Mouse (Mus musculus): ENCODE data around the gene Chst14. TPM values are rescaled to one million over a fixed set of nuclear protein-coding genes. Genes with fewer than 3 reads are reported as not detected.
A peak's percentile ranks its signal among the peaks of the same experiment; 100 is the strongest.

Gene Chst14
- 13.8 and 14.5 TPM in 2 replicates for polyA plus RNA-seq (2016; fragmentation: Nextera tagmentation; extraction: Ambion mirVana)

DNA sequence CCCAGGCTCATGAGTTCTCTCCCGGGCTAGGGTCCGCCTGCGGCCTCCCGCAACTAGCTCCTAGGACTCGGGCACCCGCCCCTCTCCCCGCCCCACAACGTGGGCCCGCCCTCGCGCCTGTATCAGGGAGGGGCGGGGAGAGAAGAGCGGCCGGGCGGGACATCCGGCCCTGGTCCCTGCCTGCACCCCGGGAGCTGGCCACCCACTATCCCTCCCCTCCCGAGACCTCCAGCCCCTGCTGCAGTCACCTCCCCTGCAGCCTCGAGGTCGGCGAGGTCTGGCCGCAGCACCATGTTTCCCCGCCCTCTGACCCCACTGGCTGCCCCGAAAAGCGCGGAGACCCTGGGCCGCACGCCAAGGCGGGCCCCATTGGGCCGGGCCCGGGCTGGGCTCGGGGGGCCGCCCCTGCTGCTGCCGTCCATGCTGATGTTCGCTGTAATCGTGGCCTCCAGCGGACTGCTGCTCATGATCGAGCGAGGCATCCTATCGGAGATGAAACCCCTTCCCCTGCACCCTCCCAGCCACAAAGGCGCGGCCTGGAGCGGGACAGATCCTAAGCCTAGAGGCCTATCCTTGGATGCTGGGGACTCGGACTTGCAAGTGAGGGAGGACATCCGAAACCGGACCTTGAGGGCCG lies at the start of gene Chst14:
Chst14 (plus strand) TSS at position 136 of the 637 bp plus-strand sequence.
- Histone ChIP-seq H3K27me3 (ENCODE audit: poor library complexity, severe bottlenecking) (peaks cover 18% of the 10 kb centered on the region; the same call in 1 of the 2 replicates), H3K36me3 (replicated peaks) (peaks cover 36% of the 10 kb centered on the region), H3K27ac (peak within 1 kb of the TSS; percentile 90), H3K4me3 (peak within 1 kb of the TSS; percentile 79), H3K4me1 (peaks cover 48% of the 10 kb centered on the region), H3K9me3 (no peaks in the 10 kb centered on the region)
- peak; percentile 68 for DNase-seq (ENCODE audit: extremely low spot score, low spot score)
- under 1% methylated on average over 46 of the region's 47 CpGs for WGBS

DNA sequence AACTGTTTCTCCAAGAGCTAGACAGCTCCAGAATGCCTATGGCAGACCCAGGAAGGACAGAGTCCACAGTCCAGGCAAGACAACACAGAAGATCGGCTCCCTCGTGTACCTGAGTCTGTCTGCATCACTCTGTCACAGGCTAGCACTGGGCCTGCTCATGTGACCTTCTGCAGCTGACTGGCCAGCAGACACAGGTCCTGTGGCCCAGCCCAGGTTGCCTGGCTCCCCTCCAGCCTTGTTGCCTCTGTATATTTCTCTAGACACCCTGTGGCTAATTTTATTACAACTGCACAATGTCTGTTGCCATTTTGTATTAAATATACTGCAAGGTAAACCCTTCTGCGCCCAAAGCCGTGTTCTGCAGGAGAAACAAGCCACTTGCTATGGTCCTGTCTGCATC lies 45.3 kb upstream of the Chst14 start:
- Histone ChIP-seq H3K4me1 (peaks cover 15% of the 10 kb centered on the region), H3K27me3 (ENCODE audit: poor library complexity, severe bottlenecking) (peaks cover 34% of the 10 kb centered on the region), H3K27ac (no peak overlapping the region), H3K4me3 (no peak overlapping the region), H3K36me3 (replicated peaks) (peaks cover 28% of the 10 kb centered on the region), H3K9me3 (no peaks in the 10 kb centered on the region)
- no peak for DNase-seq (ENCODE audit: extremely low spot score, low spot score)
- WGBS, result 90% methylated on average over 4 of the region's 4 CpGs

DNA sequence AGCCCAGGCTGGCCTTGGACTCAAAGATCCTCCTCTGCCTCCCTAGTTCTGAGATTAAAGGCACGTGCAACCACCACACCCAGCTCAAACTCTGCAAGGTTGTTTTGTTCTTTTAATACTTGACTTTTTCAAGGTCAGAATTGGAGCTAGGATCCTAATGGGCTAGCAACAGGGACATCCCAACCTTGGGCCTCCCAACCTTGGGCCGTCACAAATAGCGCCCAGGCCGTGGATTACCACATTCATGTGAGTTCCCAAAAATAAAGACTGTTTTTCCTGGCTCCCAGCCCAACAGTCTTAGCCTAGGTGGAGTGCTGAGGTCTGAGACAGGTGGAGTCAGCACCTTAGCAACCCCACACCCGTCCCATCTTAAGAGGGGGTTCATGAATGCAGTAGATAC lies 44.3 kb upstream of the Chst14 start:
- WGBS, result 86% methylated on average over 5 of the region's 5 CpGs
- Histone ChIP-seq H3K4me3 (no peak overlapping the region), H3K36me3 (replicated peaks) (peaks cover 19% of the 10 kb centered on the region), H3K4me1 (peaks cover 15% of the 10 kb centered on the region), H3K27ac (no peak overlapping the region), H3K27me3 (ENCODE audit: poor library complexity, severe bottlenecking) (peaks cover 42% of the 10 kb centered on the region), H3K9me3 (no peaks in the 10 kb centered on the region)
- DNase-seq (ENCODE audit: extremely low spot score, low spot score), result no peak

DNA sequence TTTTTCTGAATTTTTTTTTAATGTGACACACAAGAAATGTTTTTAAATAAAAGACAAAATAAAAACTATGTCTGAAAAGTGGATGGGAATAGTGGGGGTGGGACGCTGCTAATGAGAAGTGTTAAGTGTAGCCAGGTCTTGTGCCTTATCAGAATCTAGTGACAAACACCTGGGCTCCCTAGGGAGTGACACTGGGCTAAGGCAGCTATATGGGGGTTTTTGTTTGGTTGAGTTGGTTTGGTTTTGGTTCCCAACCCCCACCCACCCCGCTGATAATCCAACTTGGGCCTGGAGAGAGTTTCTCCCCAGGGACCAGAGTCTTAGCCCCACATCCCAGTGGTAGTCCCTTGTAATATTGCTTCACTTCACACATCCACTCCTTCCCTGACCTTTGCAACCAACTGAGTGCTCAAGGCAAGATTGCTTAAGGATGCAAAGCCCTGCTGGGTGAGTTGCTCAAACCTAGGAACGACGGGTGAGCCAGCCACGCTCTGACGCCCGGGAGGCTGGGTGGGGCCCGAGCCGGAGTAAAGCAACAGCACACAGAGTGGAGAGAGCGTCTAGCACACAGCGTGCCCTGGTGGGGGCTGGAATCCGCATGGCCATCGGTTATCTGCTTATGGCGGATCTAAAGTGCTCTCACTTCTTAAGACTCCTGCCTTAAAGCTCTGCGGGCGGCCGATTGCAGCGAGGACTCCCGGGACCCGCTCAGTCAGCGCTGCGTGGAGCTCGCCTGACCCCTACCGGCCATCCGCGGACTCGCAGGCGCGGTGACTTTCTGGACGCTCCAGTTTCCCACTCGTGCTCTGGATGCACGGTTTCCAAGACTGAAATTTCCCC lies 43.2 kb upstream of the Chst14 start:
- Histone ChIP-seq H3K27ac (peak overlapping the region; percentile 73), H3K9me3 (no peaks in the 10 kb centered on the region), H3K4me3 (peak overlapping the region; percentile 55), H3K27me3 (ENCODE audit: poor library complexity, severe bottlenecking) (peaks cover 53% of the 10 kb centered on the region), H3K4me1 (peaks cover 20% of the 10 kb centered on the region), H3K36me3 (replicated peaks) (peaks cover 8% of the 10 kb centered on the region)
- 2% methylated on average over 32 of the region's 32 CpGs for WGBS
- DNase-seq (ENCODE audit: extremely low spot score, low spot score), result peak; percentile 81

DNA sequence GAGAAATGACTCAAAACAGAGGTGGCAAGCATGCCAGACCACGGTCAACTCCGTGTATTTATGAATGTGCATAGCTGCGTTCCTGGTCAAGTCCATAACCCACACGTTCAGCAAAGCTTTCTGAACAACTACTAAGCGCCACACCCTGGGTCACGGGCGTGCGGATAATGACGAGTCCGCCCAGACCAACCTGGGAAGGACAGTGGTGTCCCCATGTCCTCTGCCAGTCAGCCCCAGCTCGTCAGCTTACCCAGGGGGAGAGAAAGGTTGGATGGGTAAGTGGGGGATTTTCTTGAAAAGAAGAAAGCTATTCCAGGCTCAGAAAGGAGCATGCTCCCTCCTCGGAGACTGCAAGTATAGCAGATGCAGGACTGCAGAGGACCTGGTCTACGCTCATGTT lies 38.9 kb upstream of the Chst14 start:
- 0 out of 2 replicates have a peak overlapping the region, but pooled peaks have one; percentile 35 for H3K27ac ChIP-seq
- 72% methylated on average over 13 of the region's 13 CpGs for WGBS
- H3K27me3 ChIP-seq (ENCODE audit: poor library complexity, severe bottlenecking), result peaks cover 80% of the 10 kb centered on the region
- no peak overlapping the region for H3K4me3 ChIP-seq
- H3K36me3 ChIP-seq (replicated peaks), result no peaks in the 10 kb centered on the region
- no peak for DNase-seq (ENCODE audit: extremely low spot score, low spot score)
- peaks cover 20% of the 10 kb centered on the region for H3K4me1 ChIP-seq
- no peaks in the 10 kb centered on the region for H3K9me3 ChIP-seq

DNA sequence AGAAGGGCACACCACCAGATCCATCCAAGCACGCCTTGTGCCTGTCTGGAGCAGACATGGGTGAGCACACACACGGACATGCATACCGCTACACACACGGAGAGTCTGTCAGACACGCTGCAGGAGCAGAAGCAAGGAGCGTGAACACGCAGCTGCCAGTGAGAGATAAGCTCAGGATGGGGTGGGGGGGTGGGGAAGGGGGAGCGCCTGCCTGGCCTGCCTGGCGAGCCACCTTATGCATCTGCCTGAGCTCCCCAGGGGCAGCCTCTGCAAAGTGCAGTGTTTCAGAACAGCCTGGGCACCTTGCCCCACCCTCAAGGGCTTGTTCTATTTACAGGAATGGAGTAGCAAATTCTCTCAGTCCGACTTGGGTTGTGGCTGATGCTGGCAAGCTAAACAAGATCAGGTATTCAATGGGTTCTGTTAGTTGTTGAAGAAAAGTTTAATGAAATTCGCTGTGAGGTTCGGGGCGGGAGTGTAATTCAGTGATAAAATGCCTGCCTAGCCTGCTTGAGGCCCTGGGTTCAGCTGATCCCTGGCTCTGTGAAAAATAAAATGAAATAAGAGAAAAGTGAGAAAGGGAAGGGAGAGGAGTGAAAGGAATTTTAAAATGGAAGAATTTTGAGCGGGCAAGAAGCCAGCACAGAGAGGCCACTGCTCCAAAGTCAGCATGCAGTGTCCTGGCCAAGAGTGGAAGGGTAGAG lies 38.3 kb upstream of the Chst14 start:
- WGBS, result 36% methylated on average over 14 of the region's 14 CpGs
- Histone ChIP-seq H3K4me1 (peaks cover 18% of the 10 kb centered on the region), H3K36me3 (replicated peaks) (no peaks in the 10 kb centered on the region), H3K4me3 (no peak overlapping the region), H3K27ac (0 out of 2 replicates have a peak overlapping the region, but pooled peaks have one; percentile 35), H3K9me3 (no peaks in the 10 kb centered on the region), H3K27me3 (ENCODE audit: poor library complexity, severe bottlenecking) (peaks cover 80% of the 10 kb centered on the region)
- DNase-seq (ENCODE audit: extremely low spot score, low spot score), result no peak

DNA sequence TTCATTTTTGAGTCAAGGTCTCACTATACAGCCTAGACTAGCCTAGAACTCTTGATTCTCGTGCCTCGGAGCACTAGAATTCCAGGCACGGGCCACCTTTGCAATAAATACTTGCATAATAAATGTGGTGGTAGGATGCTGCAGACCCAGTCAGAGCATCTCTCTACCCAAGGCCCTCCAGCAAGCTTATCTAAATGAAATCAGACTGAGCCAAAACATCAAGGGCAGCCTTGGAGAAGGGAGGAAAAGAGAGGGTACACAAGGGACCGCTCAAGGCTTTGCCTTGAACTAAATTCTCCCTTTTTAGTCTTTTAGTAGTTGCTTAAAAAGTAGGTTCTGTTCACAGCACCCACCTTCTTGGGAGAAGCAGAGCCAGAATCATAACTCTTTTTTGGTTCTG lies 35.1 kb upstream of the Chst14 start:
- peaks cover 87% of the 10 kb centered on the region for H3K27me3 ChIP-seq (ENCODE audit: poor library complexity, severe bottlenecking)
- DNase-seq (ENCODE audit: extremely low spot score, low spot score), result no peak
- H3K36me3 ChIP-seq (replicated peaks), result no peaks in the 10 kb centered on the region
- peaks cover 9% of the 10 kb centered on the region for H3K4me1 ChIP-seq
- 91% methylated on average over 4 of the region's 4 CpGs for WGBS
- H3K27ac ChIP-seq, result no peak overlapping the region
- H3K9me3 ChIP-seq, result no peaks in the 10 kb centered on the region
- H3K4me3 ChIP-seq, result no peak overlapping the region

DNA sequence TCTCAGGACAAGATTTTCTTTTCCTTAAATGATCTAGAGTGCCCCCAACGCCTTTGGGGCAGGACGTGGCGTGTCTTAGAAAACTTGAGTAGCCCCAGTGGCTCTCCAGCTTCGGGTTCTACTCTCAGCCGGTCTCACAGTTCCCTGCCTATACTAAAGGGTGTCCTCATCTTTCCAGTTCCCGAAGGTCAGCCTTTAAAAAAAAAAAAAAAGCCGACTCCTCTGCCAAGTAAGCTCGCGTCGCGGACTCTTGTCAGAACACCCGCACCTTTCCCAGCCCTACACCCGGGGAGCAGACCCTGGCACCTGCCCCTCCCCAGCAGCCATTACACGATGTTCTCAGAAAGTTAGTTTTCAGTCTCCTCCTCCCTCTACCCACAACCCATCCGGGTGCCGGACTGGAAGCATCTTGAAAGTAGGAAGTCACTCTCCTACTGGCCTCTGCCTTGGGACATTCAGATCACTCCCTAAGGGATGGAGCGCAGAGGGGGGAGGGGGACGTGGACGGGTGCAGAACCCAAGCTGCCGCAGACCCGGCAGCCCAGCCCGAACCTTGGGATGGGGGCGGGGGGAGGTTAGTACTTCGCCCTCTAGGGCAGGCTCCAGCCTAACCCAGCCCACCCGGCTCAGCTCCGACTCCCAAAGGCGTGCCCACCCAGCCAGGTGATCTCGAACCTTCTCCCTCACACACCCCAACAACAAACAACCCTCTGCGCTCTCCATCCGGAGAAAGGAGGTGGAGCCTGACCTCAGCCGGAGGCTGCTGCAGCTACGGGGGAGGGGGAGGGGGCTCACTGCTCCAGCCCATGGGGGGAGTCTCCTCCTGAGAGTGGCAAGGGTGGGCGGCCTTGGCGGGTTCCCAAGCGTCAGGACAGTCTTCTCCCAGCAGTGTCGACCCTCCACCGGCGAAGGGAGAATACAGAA lies 30.0 kb upstream of the Chst14 start:
- Histone ChIP-seq H3K36me3 (replicated peaks) (no peaks in the 10 kb centered on the region), H3K27me3 (ENCODE audit: poor library complexity, severe bottlenecking) (peaks cover 96% of the 10 kb centered on the region), H3K27ac (peak overlapping the region; percentile 44), H3K4me3 (peak overlapping the region; percentile 58), H3K9me3 (no peaks in the 10 kb centered on the region), H3K4me1 (peaks cover 54% of the 10 kb centered on the region)
- DNase-seq (ENCODE audit: extremely low spot score, low spot score), result peak; percentile 54
- WGBS, result 1% methylated on average over 38 of the region's 38 CpGs

DNA sequence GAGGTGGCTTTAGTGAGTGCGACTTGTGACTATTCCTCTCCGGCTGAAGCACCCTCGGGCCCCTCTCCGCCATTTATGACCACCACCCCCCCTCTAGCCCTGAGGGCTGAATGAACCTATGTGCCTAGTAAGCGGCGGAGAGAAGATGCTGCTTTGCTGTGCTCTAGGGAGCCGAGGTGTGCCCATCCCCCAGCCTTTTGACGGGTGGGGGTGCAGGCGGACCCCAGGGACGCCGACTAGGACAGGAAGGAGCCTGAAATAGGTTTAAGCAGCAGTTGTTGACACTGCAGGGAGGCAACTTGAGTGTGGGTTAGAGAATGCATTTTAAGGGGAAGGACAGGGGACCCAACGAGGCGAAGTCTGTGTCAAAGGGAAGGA lies 29.4 kb upstream of the Chst14 start:
- no peaks in the 10 kb centered on the region for H3K36me3 ChIP-seq (replicated peaks)
- DNase-seq (ENCODE audit: extremely low spot score, low spot score), result peak; percentile 36
- H3K9me3 ChIP-seq, result no peaks in the 10 kb centered on the region
- H3K27me3 ChIP-seq (ENCODE audit: poor library complexity, severe bottlenecking), result peaks cover 91% of the 10 kb centered on the region
- under 1% methylated on average over 13 of the region's 13 CpGs for WGBS
- peaks cover 58% of the 10 kb centered on the region for H3K4me1 ChIP-seq
- peak overlapping the region; percentile 58 for H3K4me3 ChIP-seq
- H3K27ac ChIP-seq, result peak overlapping the region; percentile 44

DNA sequence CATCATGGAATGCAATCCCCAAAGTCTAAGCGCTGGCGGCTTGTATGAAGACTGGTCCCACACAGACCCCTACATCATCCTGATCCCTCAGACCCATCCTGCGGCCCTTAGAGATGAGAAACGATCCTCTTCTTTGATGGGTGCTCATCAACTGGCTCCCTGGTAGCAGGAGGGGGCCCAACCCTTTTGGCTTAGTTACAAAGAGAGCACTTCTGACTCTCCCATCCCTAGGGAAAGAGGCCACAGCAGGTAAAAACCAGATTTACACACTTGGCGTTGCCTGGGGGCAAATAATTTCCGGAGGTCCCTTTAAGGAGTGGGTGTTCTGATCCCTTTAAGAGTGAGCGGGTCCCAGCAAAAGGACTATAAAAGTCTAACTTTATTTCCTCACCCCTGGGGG lies 28.9 kb upstream of the Chst14 start:
- Histone ChIP-seq H3K9me3 (no peaks in the 10 kb centered on the region), H3K4me1 (peaks cover 63% of the 10 kb centered on the region), H3K27me3 (ENCODE audit: poor library complexity, severe bottlenecking) (peaks cover 86% of the 10 kb centered on the region), H3K36me3 (replicated peaks) (no peaks in the 10 kb centered on the region), H3K4me3 (peak overlapping the region; percentile 58), H3K27ac (no peak overlapping the region)
- no peak for DNase-seq (ENCODE audit: extremely low spot score, low spot score)
- under 1% methylated on average over 7 of the region's 7 CpGs for WGBS

DNA sequence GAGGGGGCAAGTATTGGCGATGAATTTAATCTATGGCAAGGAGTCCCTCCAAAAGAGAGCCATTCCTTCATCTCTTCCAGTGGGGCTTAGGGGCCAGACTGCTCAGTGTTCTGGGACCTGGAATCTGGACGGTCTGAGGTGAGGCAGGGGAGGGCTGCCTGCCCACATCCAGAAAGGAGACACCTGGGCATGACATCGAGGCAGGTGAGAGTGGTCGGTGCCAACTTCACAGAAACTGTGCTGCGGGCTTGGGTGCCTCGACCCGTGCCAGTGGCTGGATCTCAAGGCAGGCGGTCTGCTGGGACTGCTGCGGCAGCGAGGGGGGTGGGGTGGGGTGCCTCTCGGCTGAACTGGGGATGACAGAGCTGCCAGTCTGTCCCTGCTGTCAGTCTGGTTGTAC lies 28.5 kb upstream of the Chst14 start:
- Histone ChIP-seq H3K4me1 (peaks cover 67% of the 10 kb centered on the region), H3K27me3 (ENCODE audit: poor library complexity, severe bottlenecking) (peaks cover 86% of the 10 kb centered on the region), H3K4me3 (peak overlapping the region; percentile 58; the same call in 1 of the 2 replicates), H3K27ac (no peak overlapping the region), H3K36me3 (replicated peaks) (no peaks in the 10 kb centered on the region), H3K9me3 (no peaks in the 10 kb centered on the region)
- 1% methylated on average over 11 of the region's 11 CpGs for WGBS
- no peak for DNase-seq (ENCODE audit: extremely low spot score, low spot score)

DNA sequence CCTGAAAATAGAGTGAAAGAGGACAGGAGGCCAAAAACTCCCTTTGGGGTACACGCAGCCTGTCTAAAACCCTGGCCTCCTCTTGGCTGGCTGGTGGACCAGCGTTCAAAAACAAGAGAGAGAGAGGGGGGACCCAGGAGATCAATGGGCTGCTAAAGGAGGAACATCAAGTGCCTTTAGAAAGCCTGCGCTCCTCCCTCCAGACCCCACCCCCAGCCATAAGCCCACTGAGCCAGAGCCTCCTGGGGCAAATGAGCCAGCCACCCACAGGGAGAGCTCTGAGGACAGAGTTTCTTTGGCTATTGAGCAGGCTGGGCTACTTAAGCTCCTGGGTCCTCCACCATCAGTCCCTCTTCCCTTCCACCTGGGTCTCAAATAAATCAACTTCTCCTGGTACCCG lies 27.5 kb upstream of the Chst14 start:
- H3K4me3 ChIP-seq, result no peak overlapping the region
- H3K27me3 ChIP-seq (ENCODE audit: poor library complexity, severe bottlenecking), result peaks cover 86% of the 10 kb centered on the region
- DNase-seq (ENCODE audit: extremely low spot score, low spot score), result no peak
- H3K27ac ChIP-seq, result no peak overlapping the region
- H3K36me3 ChIP-seq (replicated peaks), result no peaks in the 10 kb centered on the region
- H3K9me3 ChIP-seq, result no peaks in the 10 kb centered on the region
- peaks cover 77% of the 10 kb centered on the region for H3K4me1 ChIP-seq
- WGBS, result 0% methylated on average over 4 of the region's 4 CpGs

Measured in forebrain, embryonic 10.5 days (tissue).